Mouse (Mus musculus) forebrain, embryonic 15.5 days (tissue): ENCODE results near the gene Tpst1. TPM values are rescaled to one million over a fixed set of nuclear protein-coding genes. Genes with fewer than 3 reads are reported as not detected.
A peak's percentile ranks its signal among the peaks of the same experiment; 100 is the strongest.

ENCODE experiments used
- ATAC-seq: fragments of 200-750 bp; cut with Nextera tagmentation; replicated peaks from 2 replicates; pipeline ENCODE4 v1.8.0; 2017; ENCODE audit warnings: mild to moderate bottlenecking, moderate TSS enrichment, moderate library complexity
- H3K27ac ChIP-seq: fragments of 300-500 bp; sonication (generic); replicated peaks from 2 replicates; pipeline ENCODE4 v1.5.1; 2015; ENCODE audit warnings: mild to moderate bottlenecking, inconsistent platforms
- H3K27me3 ChIP-seq: fragments of 300-500 bp; sonication (generic); 2 replicates; pipeline ENCODE4 v1.6.1; 2015; ENCODE audit warnings: inconsistent platforms
- H3K36me3 ChIP-seq: fragments of 300-500 bp; sonication (generic); 2 replicates; pipeline ENCODE4 v1.6.1; 2015; ENCODE audit warnings: mild to moderate bottlenecking, inconsistent platforms
- H3K4me1 ChIP-seq: fragments of 300-500 bp; sonication (generic); 2 replicates; pipeline ENCODE4 v1.6.1; 2015; ENCODE audit warnings: inconsistent platforms
- H3K4me2 ChIP-seq: fragments of 300-500 bp; sonication (generic); replicated peaks from 2 replicates; pipeline ENCODE4 v1.6.1; 2015; ENCODE audit warnings: mild to moderate bottlenecking, inconsistent platforms
- H3K4me3 ChIP-seq: fragments of 300-500 bp; sonication (generic); 2 replicates; pipeline ENCODE4 v1.5.1; 2015; ENCODE audit warnings: mild to moderate bottlenecking, inconsistent platforms
- H3K9ac ChIP-seq: fragments of 300-500 bp; sonication (generic); replicated peaks from 2 replicates; pipeline ENCODE4 v1.6.1; 2015; ENCODE audit warnings: mild to moderate bottlenecking, inconsistent platforms
- H3K9me3 ChIP-seq: fragments of 300-500 bp; sonication (generic); 2 replicates; pipeline ENCODE4 v1.6.1; 2016; ENCODE audit warnings: inconsistent platforms
- whole genome bisulfite sequencing: fragments of 180-500 bp; shearing (Covaris S2); methylation state at CpG from one replicate; pipeline ENCODE4 v1.1.7; 2015; ENCODE audit warnings: mixed read lengths; 5-methylcytosine and 5-hydroxymethylcytosine counted together
- polyA plus RNA-seq: library from polyadenylated mRNA; unstranded; fragments of >200 nt; fragmentation: Nextera tagmentation; extraction: Ambion mirVana; gene quantifications from 2 replicates; pipeline ENCODE4 v1.2.1, GENCODE M21; 2015

Gene Tpst1
- polyA plus RNA-seq, 1 experiment from 2014 or later, result 57.7 TPM

DNA sequence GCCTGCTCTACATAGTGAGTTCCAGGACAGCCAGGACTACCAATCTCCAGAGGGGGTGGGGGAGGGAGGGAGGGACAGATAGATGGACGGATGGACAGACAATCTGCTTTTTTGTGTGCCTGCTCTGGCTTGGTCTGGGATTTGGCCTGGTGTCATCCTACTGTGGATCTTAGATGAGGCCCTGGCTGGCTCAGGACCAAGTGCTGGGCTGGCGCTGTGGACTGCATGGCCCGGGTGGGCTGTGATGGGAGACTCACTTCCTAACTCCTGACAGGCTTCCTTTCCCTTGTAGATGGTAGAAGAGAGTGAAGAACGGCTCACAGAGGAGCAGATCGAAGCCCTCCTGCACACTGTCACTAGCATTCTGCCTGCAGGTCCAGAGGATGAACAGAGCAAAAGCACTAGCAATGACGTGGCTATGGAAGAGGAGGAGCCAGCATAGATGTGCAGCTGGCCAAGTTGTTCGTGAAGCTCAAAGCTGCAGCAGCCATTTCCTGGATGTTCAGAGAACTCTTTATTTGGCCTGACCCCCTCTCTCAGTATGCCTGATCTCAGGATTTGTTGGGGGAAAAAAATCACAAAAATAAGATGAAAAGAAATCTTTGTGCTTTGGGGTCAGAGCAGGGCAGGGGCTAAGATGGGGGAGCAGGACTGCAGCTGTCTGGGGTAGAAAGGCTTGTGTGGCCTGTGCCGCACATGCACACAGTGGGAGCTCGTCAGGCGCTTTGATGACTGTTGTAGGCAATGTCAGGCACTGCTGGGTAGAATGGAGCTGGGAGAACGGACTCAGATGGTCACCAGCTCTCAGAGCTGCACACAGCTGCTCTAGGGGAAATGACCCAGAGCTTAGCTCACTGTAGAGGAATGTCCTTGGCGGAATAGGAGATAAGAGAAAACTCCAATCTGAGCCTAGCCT is 13.5 kb upstream of the Tpst1 start:
- no peak overlapping the region; the same call in 1 of the 2 replicates for H3K27ac ChIP-seq
- 75% methylated on average over 12 of the region's 12 CpGs for WGBS
- no peak for ATAC-seq

DNA sequence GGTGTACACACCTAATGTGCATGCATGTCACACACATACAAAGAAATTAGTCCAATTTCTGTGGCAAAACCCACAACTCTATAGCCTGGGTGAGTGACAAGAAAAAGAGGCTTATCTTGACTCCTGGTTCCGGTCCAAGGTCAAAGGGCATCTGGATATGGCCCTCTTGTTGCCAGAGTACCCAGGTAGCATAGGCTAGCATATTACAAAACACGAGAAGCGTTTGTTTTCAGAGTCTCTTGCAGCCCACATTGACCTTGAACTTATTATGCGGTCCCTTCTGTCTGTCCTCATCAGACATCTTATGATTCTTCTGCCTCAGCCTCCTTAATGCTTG is 12.8 kb upstream of the Tpst1 start:
- 95% methylated on average over 4 of the region's 4 CpGs for WGBS
- H3K4me3 ChIP-seq, result no peak overlapping the region
- H3K27me3 ChIP-seq, result no peaks in the 10 kb centered on the region
- no peaks in the 10 kb centered on the region for H3K4me1 ChIP-seq
- no peak for ATAC-seq
- no peak overlapping the region for H3K4me2 ChIP-seq
- no peaks in the 10 kb centered on the region for H3K9me3 ChIP-seq
- no peak overlapping the region for H3K9ac ChIP-seq
- no peak overlapping the region for H3K27ac ChIP-seq
- peaks cover 22% of the 10 kb centered on the region for H3K36me3 ChIP-seq

More for the DNA sequence above, 13.5 kb upstream of the Tpst1 start:
- Histone ChIP-seq H3K4me1 (no peaks in the 10 kb centered on the region), H3K27me3 (no peaks in the 10 kb centered on the region), H3K4me3 (no peak overlapping the region), H3K36me3 (peaks cover 22% of the 10 kb centered on the region), H3K9ac (no peak overlapping the region), H3K4me2 (no peak overlapping the region), H3K9me3 (no peaks in the 10 kb centered on the region)

DNA sequence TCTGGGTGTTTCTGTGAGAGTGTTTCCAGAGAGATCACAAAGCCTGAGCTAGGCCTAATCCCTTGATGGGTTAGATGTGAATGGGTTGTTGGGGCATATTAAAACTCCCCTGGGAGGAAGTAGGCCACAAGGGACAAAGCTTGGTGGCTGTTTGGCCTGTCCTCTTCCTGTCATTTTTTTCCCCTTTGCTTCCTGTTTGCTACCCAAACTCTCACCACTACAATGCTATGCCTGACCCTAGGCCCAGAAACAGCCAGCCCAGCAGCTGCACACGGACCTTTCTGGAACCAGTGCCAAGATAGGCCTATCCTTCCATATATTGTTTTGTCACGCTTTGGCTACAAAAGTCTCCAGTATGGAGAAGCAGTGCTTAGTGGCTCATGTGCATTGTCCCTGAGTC is 11.0 kb upstream of the Tpst1 start:
- 81% methylated on average over 2 of the region's 2 CpGs for WGBS
- Histone ChIP-seq H3K4me2 (no peak overlapping the region), H3K27ac (no peak overlapping the region), H3K4me3 (no peak overlapping the region), H3K9me3 (no peaks in the 10 kb centered on the region), H3K27me3 (no peaks in the 10 kb centered on the region), H3K4me1 (no peaks in the 10 kb centered on the region), H3K9ac (no peak overlapping the region), H3K36me3 (peaks cover 22% of the 10 kb centered on the region)
- ATAC-seq, result no peak

- Histone ChIP-seq H3K4me3 (no peak overlapping the region), H3K36me3 (peaks cover 18% of the 10 kb centered on the region), H3K4me1 (no peaks in the 10 kb centered on the region), H3K9ac (no peak overlapping the region), H3K9me3 (no peaks in the 10 kb centered on the region), H3K27ac (no peak overlapping the region), H3K4me2 (no peak overlapping the region), H3K27me3 (no peaks in the 10 kb centered on the region)
- 86% methylated on average over 2 of the region's 2 CpGs for WGBS
- ATAC-seq, result no peak
Measured at GRCm38 (mm10) chr5:130063760-130064159, 9.4 kb upstream of the Tpst1 start.

DNA sequence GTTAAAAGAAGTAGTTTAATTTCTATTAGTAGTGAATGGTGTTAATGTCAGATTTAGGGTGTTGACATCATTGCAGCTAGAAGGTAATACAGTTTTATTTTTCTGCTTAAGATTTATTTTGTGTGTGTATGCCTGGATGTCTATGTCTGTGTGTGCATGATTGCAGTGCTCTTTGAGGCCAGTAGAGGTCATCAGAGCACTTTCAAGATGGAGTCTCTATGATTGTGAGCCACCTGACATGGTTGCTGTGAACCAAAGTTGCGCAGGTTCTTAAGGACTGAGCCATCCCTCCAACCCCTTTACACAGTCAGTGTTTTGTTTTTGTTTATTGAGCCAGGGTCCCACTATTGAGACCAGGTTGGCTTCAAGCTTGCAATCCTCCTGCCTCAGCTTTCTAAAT is 7.5 kb upstream of the Tpst1 start:
- Histone ChIP-seq H3K4me1 (no peaks in the 10 kb centered on the region), H3K27ac (no peak overlapping the region)

GRCm38 (mm10) chr5:130067841-130068264 is 5.3 kb upstream of the Tpst1 start:
- H3K9ac ChIP-seq, result no peak overlapping the region
- H3K4me1 ChIP-seq, result no peaks in the 10 kb centered on the region
- no peak overlapping the region for H3K4me3 ChIP-seq
- ATAC-seq, result no peak
- no peaks in the 10 kb centered on the region for H3K27me3 ChIP-seq
- no peak overlapping the region for H3K27ac ChIP-seq
- no peak overlapping the region for H3K4me2 ChIP-seq
- WGBS, result 81% methylated on average over 3 of the region's 3 CpGs
- H3K36me3 ChIP-seq, result no peaks in the 10 kb centered on the region
- no peaks in the 10 kb centered on the region for H3K9me3 ChIP-seq

More for the DNA sequence above, 7.5 kb upstream of the Tpst1 start:
- Histone ChIP-seq H3K27me3 (no peaks in the 10 kb centered on the region), H3K9ac (no peak overlapping the region), H3K4me3 (no peak overlapping the region), H3K9me3 (no peaks in the 10 kb centered on the region), H3K36me3 (peaks cover 6% of the 10 kb centered on the region), H3K4me2 (no peak overlapping the region)
- 87% methylated on average over 1 of the region's 1 CpGs for WGBS
- ATAC-seq, result no peak

DNA sequence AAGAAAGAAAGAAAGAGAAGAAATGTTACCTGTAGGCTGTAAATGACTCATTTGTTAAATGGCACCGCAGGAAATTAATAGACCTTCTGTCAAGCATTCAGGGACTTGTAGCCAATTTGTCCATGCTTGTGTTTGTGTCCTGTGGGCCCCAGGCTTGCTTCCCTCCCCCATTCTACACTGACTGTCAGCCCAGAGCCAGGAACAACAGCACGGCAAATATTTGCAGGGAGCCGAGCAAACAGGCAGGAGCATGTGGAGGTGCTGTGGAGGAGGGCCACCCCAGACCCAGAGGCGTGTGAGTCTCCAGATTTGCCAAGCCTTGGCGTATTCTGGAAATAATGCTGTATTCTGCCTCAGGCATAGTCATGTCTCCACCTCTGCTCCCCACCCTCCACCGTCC is 1.4 kb downstream of the Tpst1 start:
- Histone ChIP-seq H3K36me3 (no peaks in the 10 kb centered on the region), H3K4me1 (peaks cover 5% of the 10 kb centered on the region; the same call in 1 of the 2 replicates), H3K9me3 (no peaks in the 10 kb centered on the region), H3K4me3 (no peak overlapping the region), H3K9ac (no peak overlapping the region), H3K4me2 (no peak overlapping the region), H3K27ac (no peak overlapping the region), H3K27me3 (no peaks in the 10 kb centered on the region)
- no peak for ATAC-seq
- WGBS, result 78% methylated on average over 6 of the region's 6 CpGs

- no peak overlapping the region for H3K27ac ChIP-seq
- no peaks in the 10 kb centered on the region for H3K27me3 ChIP-seq
- H3K9ac ChIP-seq, result no peak overlapping the region
- peaks cover 1% of the 10 kb centered on the region; the same call in 1 of the 2 replicates for H3K9me3 ChIP-seq
- WGBS, result 76% methylated on average over 6 of the region's 6 CpGs
- no peak overlapping the region for H3K4me2 ChIP-seq
- H3K4me3 ChIP-seq, result no peak overlapping the region
- no peak for ATAC-seq
- H3K36me3 ChIP-seq, result peaks cover 2% of the 10 kb centered on the region; the same call in 1 of the 2 replicates
- H3K4me1 ChIP-seq, result peaks cover 16% of the 10 kb centered on the region
Measured at GRCm38 (mm10) chr5:130076396-130076795, 3.3 kb downstream of the Tpst1 start.

DNA sequence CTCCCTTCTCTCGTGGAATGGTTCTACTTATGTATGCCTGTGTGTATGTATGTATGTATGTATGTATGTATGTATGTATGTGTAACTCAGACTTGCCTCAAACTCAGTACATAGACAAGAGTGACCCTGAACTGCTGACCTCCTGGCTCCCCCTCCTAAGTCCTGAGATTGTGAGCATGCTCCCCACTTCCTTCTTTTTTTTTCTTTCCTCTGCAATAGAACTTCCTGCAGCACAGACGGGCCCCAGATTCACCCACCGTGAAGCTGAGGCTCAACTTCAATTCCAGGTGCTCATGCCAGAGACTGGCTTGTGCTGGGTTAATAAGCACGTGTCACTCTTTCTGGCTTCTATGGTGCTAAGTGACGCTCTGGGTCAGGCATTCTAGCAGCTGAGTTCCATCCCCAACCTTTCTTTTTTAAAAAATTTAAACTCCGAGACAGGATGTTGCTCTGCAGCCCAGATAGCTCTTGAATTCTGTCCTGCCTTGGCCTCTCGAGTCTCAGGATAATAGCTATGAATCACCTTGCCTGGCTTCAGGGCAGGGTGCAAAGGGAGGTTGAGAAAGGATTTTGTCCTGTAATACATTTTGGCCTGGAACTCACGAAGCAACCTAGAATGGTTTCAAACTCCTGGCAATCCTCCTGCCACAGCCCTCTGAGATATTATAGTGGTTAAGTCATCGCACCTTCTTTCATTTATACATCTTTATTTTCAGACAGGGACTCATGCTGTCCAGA is 5.1 kb downstream of the Tpst1 start:
- Histone ChIP-seq H3K27ac (no peak overlapping the region; the same call in 1 of the 2 replicates), H3K9ac (no peak overlapping the region), H3K36me3 (peaks cover 4% of the 10 kb centered on the region; the same call in 1 of the 2 replicates), H3K4me1 (peaks cover 16% of the 10 kb centered on the region), H3K4me3 (peak overlapping the region; percentile 63), H3K27me3 (no peaks in the 10 kb centered on the region), H3K9me3 (peaks cover 4% of the 10 kb centered on the region; the same call in 1 of the 2 replicates), H3K4me2 (0 out of 2 replicates have a peak overlapping the region, but pooled peaks have one; percentile 61)
- ATAC-seq, result no peak
- 82% methylated on average over 9 of the region's 9 CpGs for WGBS

- Histone ChIP-seq H3K9me3 (peaks cover 4% of the 10 kb centered on the region; the same call in 1 of the 2 replicates), H3K4me1 (peaks cover 16% of the 10 kb centered on the region), H3K9ac (peak overlapping the region; percentile 75), H3K27ac (peak overlapping the region; percentile 75), H3K4me3 (peak overlapping the region; percentile 63), H3K36me3 (peaks cover 4% of the 10 kb centered on the region; the same call in 1 of the 2 replicates), H3K4me2 (peak overlapping the region; percentile 61), H3K27me3 (no peaks in the 10 kb centered on the region)
- ATAC-seq, result peak; percentile 48
- WGBS, result 38% methylated on average over 6 of the region's 6 CpGs
Measured at GRCm38 (mm10) chr5:130078834-130079156, 5.7 kb downstream of the Tpst1 start.

GRCm38 (mm10) chr5:130079202-130080050 is 6.3 kb downstream of the Tpst1 start:
- under 1% methylated on average over 85 of the region's 86 CpGs for WGBS
- H3K36me3 ChIP-seq, result peaks cover 4% of the 10 kb centered on the region; the same call in 1 of the 2 replicates

More at GRCm38 (mm10) chr5:130079202-130080050, 6.3 kb downstream of the Tpst1 start:
- H3K4me1 ChIP-seq, result peaks cover 16% of the 10 kb centered on the region
- H3K27ac ChIP-seq, result peak overlapping the region; percentile 75
- peak overlapping the region; percentile 61 for H3K4me2 ChIP-seq
- no peaks in the 10 kb centered on the region for H3K27me3 ChIP-seq
- H3K9ac ChIP-seq, result peak overlapping the region; percentile 75
- H3K4me3 ChIP-seq, result peak overlapping the region; percentile 63
- ATAC-seq, result peak; percentile 99
- peaks cover 4% of the 10 kb centered on the region; the same call in 1 of the 2 replicates for H3K9me3 ChIP-seq
